Mouse (Mus musculus) heart, adult 18-20 months (tissue): Measurements from ENCODE around the gene H2-T3. TPM values are rescaled to one million over a fixed set of nuclear protein-coding genes. Genes with fewer than 3 reads are reported as not detected.
A peak's percentile ranks its signal among the peaks of the same experiment; 100 is the strongest.
"Not testable (repeated sequence)": the region's sequence is repeated elsewhere in the genome, so short reads cannot be mapped to it uniquely, and the experiment has no call there.

Experiments
- DNase-seq, 2 experiments: peaks; one replicate each; pipeline ENCODE4 v3.0.0; 2021 to 2022; ENCODE audit warnings: mixed read lengths in 1 of 2
- long read RNA-seq, 2 experiments: library from polyadenylated mRNA; stranded (forward); transcript quantifications; one replicate each; pipeline ENCODE4 v2.0.0; 2021
- total RNA-seq, 2 experiments: library from RNA; stranded (reverse); gene quantifications; 2 replicates each; pipeline ENCODE4 v1.2.3; 2021

The H2-T3 gene
- total RNA-seq: not detected
- long read RNA-seq, experiment 1: 0 reads
- long read RNA-seq, experiment 2: 0 reads

- DNase-seq: no peak
Measured at GRCm38 (mm10) chr17:36190169-36190507, at the start of gene H2-T3. Gene H2-T3, minus strand, starts transcription at chr17:36190287.

DNA sequence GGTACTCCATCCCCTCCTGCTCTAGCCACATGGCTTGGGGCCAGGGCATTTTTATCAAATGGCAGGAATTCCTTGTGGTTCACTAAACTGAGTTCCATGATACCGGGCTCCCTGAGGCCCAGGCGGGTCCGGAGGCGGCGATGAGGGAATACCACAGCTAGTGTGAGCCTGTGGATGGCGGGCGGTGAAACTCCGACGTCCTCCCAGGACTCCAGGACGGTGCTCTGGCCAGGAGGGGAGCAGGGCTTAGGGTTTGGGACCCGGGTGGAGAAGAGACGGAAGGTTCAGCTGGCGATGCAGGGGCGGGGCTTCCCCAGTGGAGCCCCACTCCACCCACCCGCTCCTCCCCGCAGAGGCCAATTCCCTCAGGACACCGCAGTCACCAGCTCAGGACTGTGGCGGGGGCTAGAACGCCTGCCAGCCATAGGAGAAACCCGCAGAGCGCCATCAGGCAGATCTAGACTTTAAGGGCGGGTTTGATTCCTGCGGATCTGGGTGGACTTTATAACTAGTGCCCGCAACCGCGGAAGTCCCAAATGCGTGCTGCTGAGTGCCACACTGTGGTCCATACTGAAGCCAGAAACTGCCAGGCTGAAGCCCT is 47.3 kb upstream of the H2-T3 start:
- DNase-seq: peak in 1 of 2 experiments; percentile 17

GRCm38 (mm10) chr17:36235300-36235699 is 45.2 kb upstream of the H2-T3 start:
- not testable (repeated sequence) for DNase-seq

- DNase-seq: no peak
Measured at GRCm38 (mm10) chr17:36233572-36233971, 43.5 kb upstream of the H2-T3 start.

- DNase-seq: peak; percentile 64 to 73
Measured at GRCm38 (mm10) chr17:36231318-36231717, 41.2 kb upstream of the H2-T3 start.

- DNase-seq: no peak
Measured at GRCm38 (mm10) chr17:36229046-36229445, 39.0 kb upstream of the H2-T3 start.

DNA sequence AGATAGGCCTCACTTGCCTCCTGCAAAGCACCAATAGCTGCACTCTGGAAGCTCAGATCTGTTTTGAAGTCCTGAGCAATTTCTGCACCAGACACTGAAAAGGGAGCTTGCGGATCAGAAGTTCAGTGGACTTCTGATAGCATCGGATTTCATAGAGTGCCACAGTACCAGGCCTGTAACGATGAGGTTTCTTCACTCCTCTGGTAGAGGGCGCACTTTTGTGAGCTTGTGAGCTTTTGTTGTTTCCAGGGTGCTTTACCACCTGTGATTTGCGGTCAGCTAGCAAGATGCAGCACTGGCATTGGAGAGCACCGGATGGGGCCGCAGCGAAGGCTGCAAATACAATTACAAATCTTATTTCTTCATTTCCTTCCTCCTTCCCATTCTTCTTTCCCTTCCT is 36.8 kb upstream of the H2-T3 start:
- DNase-seq: peak in 1 of 2 experiments; percentile 10

GRCm38 (mm10) chr17:36225231-36225824 is 35.2 kb upstream of the H2-T3 start:
- no peak for DNase-seq

GRCm38 (mm10) chr17:36224451-36224850 is 34.4 kb upstream of the H2-T3 start:
- DNase-seq: no peak

DNA sequence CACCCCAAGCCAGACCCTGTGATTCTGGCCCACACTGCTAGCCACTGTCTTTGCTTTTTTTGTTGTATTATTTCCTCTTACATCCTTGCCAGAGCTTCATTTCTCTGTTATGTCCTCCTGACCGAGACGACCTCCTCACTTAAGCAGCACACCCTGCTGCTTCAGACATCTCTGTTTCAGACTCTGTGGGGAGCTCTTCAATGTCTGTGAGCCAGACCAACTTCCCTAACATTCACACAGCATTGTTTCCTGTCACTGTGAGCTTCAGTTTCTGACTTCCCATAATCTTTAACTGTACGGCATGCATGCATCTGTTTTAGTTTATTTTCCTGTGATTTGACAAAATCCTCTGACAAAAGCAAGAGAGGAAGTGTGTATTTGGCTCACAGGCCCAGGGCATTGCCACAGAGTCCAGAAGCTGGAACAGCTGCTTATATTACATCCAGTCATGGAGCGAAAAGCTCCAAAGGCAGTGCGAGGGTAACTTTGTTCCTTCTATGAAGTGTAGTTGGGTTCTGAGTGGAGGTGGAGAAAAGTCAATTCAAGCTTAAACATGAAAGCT is 28.6 kb upstream of the H2-T3 start:
- no peak for DNase-seq

GRCm38 (mm10) chr17:36215586-36215985 is 25.5 kb upstream of the H2-T3 start:
- no peak for DNase-seq

DNA sequence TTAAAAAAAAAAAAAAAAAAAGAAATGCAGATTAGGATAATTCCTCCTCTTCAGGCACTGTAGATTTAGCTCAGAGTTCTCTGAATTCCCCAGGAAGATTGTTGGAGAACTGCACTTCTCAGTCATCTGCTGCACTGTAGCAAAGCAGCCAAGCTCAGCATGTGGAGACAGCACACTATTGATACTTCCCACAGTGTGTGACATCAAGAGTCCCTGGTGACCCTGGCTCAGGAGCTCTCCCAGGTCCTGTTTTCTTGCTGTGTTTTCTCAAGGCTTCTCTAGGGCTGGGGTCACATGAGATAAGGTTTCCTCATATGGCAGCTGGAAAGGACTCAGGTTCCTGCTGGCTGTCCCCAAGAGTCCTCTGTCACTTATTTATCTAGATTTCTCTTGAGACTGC is 16.8 kb upstream of the H2-T3 start:
- no peak for DNase-seq

DNA sequence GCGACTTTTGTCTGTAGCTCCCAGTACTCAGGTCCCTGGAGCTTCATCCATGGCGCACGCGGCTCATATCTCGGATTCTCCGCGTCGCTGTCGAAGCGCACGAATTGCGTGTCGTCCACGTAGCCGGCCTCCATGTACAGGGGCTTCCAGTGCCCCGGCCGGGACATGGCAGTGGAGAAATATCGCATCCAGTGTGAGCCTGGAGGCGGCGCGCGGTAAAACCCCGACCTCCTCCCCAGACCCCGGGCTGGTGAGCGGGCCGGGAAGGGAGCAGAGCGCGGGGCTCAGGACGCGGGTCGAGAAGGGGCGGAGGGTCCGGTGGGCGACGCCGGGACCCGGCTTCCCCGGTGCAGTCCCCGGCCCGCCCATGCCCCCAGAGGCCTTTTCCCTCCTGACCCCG is 15.8 kb upstream of the H2-T3 start:
- DNase-seq: no peak

DNA sequence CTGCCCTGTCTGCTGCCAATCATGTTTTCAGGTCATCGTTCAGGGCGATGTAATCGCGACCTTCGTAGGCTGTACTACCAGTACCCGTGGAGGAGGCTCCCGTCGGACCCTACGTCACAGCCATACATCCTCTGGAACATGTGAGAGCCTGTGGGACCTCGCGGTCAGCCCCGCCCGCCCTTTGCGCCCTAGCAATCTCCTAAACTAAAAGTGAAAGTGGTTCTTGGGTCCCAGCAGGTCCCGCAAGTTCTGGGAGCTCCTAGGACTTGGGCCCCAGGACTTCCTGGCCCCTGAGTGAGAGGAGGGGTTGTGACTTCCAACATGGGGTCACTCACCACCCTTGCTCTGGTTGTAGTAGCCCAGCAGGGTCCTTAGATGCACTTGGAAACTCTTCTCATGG is 15.4 kb upstream of the H2-T3 start:
- DNase-seq: peak; percentile 53 to 69

DNA sequence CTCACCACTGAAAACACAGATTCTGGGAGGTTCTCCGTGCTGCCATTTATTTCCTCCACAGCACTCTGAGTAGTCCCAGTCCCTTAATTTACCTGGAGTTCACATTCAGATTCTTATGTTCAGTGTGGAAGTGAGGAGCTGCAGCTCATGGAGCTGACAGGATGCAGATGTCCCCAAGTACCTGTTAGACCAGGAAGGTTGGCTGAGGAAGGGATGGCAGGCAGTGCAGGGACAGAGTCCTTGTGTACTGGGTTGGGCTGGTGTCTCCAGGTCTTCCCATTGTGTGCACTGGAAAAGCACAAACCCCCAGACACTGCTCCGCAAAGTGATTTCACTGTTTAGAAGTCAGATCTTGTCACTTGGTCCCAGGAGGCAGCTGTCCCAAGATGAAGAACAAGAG is 11.8 kb upstream of the H2-T3 start:
- DNase-seq: no peak

- no peak for DNase-seq
Measured at GRCm38 (mm10) chr17:36198317-36198716, 8.2 kb upstream of the H2-T3 start.

DNA sequence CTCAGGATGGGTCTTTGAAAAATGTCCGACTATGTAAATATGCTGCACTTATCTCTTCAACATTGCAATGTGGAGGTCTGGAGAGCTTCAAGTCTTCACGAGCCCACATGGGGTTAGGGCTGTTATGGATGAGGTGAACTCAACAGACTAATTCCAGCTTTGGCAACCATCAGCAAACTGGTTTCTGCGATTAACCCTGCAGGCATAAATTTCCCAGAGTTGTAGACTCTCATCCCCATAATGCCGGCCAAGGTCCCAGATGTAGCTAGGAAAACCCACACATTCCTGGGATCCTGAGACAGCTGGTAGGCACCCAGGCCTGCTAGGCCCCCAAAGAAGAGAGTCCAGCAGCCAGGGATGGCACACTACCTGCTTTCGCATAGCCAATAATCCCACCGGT is 4.4 kb upstream of the H2-T3 start:
- no peak for DNase-seq

- DNase-seq: peak; percentile 50 to 72
Measured at GRCm38 (mm10) chr17:36193546-36194141, 3.6 kb upstream of the H2-T3 start.

- no peak for DNase-seq
Measured at GRCm38 (mm10) chr17:36192371-36192770, 2.3 kb upstream of the H2-T3 start.

GRCm38 (mm10) chr17:36189491-36190168 is 457 bp downstream of the H2-T3 start:
- no peak for DNase-seq

GRCm38 (mm10) chr17:36187540-36187939 is 2.5 kb downstream of the H2-T3 start:
- no peak for DNase-seq

GRCm38 (mm10) chr17:36182212-36182611 is 7.9 kb downstream of the H2-T3 start:
- no peak for DNase-seq

DNA sequence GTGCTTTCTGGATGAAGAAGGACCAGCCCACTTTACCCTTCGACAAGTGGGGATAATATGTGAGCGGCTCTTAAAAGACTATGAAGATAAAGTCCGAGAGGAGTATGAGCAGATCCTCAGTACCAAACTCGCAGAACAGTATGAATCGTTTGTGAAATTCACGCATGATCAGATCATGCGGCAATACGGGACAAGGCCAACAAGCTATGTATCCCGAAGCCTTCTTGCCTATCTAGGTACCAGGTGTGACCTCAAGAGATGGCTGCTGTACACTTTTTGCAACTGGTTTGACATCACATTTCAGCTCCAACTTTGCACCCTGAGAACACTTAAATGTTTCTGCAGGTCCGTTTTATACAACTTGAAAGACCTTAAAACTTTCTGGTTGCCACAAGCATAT is 10.6 kb downstream of the H2-T3 start:
- not testable (repeated sequence) for DNase-seq
